Mouse (Mus musculus) R1 (cell line): ENCODE measurements at regions not wholly inside any gene's neighbourhood (a gene's known extent, or its start where the extent isn't known, plus 50 kb on each side); places are given as distances from the start of the nearest gene placed in this dataset.

Source experiments
- DNase-seq: peaks from one replicate; pipeline ENCODE4 v3.0.0-alpha.2; 2018; ENCODE audit warnings: low read depth, low spot score

DNA sequence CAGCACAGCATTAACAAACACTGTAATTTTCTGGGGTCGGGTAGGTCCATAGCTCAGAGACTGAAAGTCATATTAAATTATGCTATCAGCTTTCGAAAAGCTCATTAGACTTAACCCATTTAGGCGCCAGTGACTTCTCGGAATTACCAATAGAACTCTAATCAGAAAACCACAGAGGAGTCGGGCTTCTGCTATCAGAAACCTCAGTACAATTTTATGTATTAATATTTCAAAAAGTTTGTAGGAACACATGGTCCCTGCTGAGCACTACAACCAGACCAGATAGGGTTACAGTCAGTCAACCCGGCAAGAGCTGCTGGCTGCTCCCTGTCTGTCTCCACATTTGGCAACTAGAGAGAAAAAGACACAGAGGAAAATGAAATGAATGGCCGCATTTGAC, 647.3 kb upstream of the Pabpc4l start:
- no peak for DNase-seq

DNA sequence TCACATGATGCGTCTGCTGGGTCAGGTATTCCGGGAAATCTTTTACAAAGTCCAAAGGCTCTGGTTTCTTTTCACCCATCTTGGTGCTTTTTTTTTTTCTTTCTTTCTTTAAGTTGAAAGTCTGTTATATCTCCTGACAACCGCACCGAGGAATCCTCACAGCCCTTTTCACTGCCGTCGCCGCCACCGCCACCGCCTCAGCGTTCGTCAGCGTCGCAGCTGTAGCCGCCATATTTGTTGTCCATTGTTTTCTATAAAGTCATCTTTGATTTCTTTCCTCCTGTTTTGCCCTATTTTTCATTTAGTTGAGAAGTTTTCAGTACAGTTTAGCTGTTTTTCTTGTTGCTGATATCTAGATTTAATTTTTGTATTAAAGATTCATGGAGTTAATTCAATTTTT, 603.5 kb upstream of the Pabpc4l start:
- DNase-seq, result peak; percentile 2

GRCm38 (mm10) chr3:47025738-47026137, 577.7 kb upstream of the Pabpc4l start:
- no peak for DNase-seq

- DNase-seq, result peak; percentile 33
These were observed 571.3 kb upstream of the Pabpc4l start for GRCm38 (mm10) chr3:47019270-47019669.

DNA sequence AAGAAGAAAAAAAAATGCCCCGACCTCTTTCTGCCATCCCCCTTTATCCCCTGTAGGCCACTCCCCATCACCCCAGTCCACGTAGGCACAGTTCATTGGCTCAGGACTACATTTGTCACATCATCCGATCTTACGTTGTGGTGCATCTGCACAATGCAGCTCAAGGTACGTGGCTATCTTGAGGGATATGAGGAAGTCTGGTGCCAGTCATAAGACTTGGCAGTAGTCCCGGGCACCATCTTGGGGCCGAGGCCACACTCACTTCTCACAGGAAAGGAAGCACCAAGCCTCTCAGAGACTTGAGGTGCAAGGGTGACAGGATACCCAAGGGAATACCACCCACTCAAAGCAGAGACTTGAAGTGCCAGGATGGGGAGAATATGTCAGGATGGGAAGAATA, 570.5 kb upstream of the Pabpc4l start:
- DNase-seq, result no peak

DNA sequence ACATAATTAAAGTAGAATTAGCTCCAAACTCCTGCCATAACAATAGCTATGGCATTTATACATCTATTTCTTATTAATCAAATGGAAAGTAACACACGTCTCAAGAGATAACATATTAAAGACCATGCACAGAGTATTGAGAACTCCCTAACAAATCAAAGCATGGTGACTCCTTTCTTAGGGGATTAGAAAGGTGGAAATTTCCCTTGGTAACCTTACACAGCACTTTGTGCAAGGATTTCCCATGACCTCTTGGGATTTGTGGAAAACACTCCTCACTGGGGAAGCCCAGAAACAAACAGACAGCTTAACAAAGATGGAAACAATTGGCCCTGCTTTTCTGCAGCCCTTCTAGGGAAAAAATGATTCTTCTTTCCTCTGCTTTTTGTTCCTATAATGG, 562.4 kb upstream of the Pabpc4l start:
- DNase-seq, result no peak

DNA sequence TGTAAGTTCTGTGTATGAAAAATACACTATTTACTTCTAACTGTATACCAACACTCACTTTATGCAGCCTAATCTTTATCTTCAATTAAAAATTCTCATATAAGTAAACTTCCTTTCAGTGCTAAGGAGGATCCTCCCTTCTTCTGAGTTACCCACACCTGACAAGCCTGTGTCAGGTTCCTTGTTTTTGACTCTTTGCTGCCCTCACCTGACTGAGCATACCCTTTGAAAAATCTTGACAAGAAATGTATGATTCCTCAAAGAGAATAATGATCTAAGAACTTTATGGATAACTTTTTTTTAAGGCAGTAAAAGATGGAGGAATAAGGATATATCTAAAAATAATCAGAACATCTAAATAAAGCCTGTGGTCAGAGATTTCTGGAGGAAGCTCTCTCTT, 550.9 kb upstream of the Pabpc4l start:
- DNase-seq, result peak; percentile 21

GRCm38 (mm10) chr3:46970744-46971143, 522.7 kb upstream of the Pabpc4l start:
- DNase-seq, result no peak

DNA sequence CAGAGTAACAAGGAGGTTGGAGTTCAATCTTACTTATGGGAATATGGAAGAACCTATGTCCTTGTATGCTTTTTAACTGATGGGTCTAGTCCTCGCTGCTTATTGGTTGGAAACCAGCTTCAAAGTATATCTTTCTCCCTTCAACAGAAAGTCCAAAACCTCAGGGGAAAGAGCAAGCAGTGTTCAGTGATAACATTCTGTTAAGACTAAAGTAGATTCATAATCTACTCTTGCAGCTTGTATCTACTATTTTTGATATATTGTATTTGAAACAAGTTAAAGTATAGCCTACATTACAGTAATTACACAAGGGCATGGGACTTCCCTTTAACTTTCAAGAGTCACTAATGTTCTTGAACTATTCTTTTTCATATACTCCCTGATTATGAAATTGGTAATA, 522.0 kb upstream of the Pabpc4l start:
- DNase-seq, result no peak

GRCm38 (mm10) chr3:46951391-46951790, 503.4 kb upstream of the Pabpc4l start:
- no peak for DNase-seq

DNA sequence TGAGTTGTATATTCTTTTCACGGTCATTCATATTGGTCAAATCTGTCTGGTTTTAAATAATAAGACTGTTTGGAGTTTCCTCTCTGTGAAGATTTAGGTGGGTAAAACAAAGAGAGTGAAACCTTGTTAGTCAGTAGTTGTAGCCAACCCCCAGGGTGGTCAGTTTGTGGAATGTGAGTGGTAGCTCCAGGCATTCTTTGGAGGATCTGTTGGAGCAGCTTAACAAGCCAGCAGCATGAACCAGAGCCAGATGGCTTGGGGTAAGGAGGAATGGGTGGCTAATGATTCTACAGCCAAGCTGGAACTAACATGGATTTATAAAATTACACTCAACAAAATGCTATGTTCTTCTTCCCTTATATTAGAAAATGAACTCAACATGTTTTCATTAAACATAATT, 489.7 kb upstream of the Pabpc4l start:
- DNase-seq, result no peak

GRCm38 (mm10) chr3:46891057-46891736, 443.2 kb upstream of the Pabpc4l start:
- no peak for DNase-seq

- DNase-seq, result no peak
These were observed 427.8 kb upstream of the Pabpc4l start for GRCm38 (mm10) chr3:46875848-46876247.

GRCm38 (mm10) chr3:46870876-46871275, 422.9 kb upstream of the Pabpc4l start:
- DNase-seq, result peak; percentile 93

DNA sequence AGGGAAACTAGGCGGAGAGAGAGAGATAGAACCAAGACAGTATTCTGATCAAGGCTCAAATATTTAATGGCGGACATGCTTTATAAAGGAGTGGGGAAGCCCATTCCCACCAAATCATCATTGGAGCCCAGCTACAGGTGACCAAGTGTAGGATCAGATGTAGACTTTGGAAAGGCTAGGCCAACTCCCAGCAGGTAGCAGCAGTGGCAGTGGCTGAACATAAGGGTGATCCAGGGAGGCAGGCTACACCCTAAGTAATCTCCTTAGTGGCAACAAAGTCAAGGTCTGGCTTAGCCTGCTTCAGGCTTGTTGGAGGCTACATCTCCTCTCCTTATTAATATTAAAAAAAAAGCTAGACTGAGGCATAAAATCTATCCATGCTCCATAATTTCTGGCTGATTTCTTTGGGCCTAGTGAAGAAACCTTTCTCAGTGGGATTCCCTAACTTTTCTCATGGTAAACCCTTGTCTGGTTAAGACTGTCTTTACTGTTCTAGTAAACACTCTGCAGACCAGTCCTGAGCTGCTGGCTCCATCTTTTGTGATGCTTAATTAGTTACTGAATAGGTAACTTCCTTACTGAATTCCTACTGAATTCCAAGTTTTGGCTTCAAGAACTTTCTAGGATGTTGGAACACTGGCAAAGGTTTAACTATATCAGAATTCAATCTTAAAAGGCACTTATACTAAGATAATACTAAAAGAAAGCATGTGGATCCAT, 421.7 kb upstream of the Pabpc4l start:
- DNase-seq, result peak; percentile 89

- no peak for DNase-seq
These were observed 400.5 kb upstream of the Pabpc4l start for GRCm38 (mm10) chr3:46848400-46848983.

DNA sequence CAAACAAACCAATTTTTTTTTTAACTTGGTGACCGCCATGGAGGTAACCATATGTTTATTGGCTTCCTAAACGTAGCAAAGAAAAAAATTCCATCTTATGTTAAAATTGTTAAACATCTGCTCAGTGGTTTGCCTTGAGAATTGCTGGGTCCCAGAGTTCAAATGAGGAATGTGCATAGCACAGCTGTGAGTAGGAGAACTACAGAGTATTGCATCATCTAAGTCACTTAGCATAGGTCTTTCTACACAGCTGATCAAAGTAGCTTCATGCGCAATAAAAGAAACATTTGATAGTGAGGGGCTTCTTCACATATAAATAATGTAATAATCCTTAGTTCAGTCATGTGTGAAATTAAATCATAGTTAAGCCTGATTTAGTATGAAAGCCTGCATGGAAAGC, 380.7 kb upstream of the Pabpc4l start:
- no peak for DNase-seq
